Mouse (Mus musculus): ENCODE measurements around the gene Amdhd2.
"Not testable (repeated sequence)": the region's sequence is repeated elsewhere in the genome, so short reads cannot be mapped to it uniquely, and the experiment has no call there.

Gene Amdhd2

GRCm38 (mm10) chr17:24155742-24156141 is 7.8 kb downstream of the Amdhd2 start:
- DNase-seq, result no peak

GRCm38 (mm10) chr17:24154463-24154862 is 9.1 kb downstream of the Amdhd2 start:
- DNase-seq, result peak; percentile 95

- DNase-seq, result peak; percentile 92
Measured at GRCm38 (mm10) chr17:24151890-24152563, 11.5 kb downstream of the Amdhd2 start.

GRCm38 (mm10) chr17:24151382-24151781 is 12.2 kb downstream of the Amdhd2 start:
- DNase-seq, result no peak

GRCm38 (mm10) chr17:24150824-24151223 is 12.7 kb downstream of the Amdhd2 start, which contains the start of gene Pdpk1:
Gene Pdpk1, minus strand, starts transcription at chr17:24150924.
- DNase-seq, result no peak

GRCm38 (mm10) chr17:24149421-24149820 is 14.1 kb downstream of the Amdhd2 start:
- DNase-seq, result no peak

- DNase-seq, result no peak
Measured at GRCm38 (mm10) chr17:24142897-24143296, 20.7 kb downstream of the Amdhd2 start.

GRCm38 (mm10) chr17:24141425-24141920 is 22.1 kb downstream of the Amdhd2 start:
- peak; percentile 97 for DNase-seq

- peak; percentile 61 for DNase-seq
Measured at GRCm38 (mm10) chr17:24140845-24141424, 22.6 kb downstream of the Amdhd2 start.

GRCm38 (mm10) chr17:24139968-24140367 is 23.6 kb downstream of the Amdhd2 start:
- no peak for DNase-seq

GRCm38 (mm10) chr17:24139256-24139655 is 24.3 kb downstream of the Amdhd2 start:
- no peak for DNase-seq

- no peak for DNase-seq
Measured at GRCm38 (mm10) chr17:24137226-24137880, 26.2 kb downstream of the Amdhd2 start.

GRCm38 (mm10) chr17:24134062-24134461 is 29.5 kb downstream of the Amdhd2 start:
- no peak for DNase-seq

GRCm38 (mm10) chr17:24132919-24133318 is 30.6 kb downstream of the Amdhd2 start:
- DNase-seq, result not testable (repeated sequence)

- DNase-seq, result no peak
Measured at GRCm38 (mm10) chr17:24131570-24131969, 32.0 kb downstream of the Amdhd2 start.

GRCm38 (mm10) chr17:24129246-24129645 is 34.3 kb downstream of the Amdhd2 start:
- DNase-seq, result not testable (repeated sequence)

- DNase-seq, result no peak
Measured at GRCm38 (mm10) chr17:24127592-24127991, 36.0 kb downstream of the Amdhd2 start.

- DNase-seq, result no peak
Measured at GRCm38 (mm10) chr17:24126801-24127200, 36.8 kb downstream of the Amdhd2 start.

GRCm38 (mm10) chr17:24119446-24119845 is 44.1 kb downstream of the Amdhd2 start:
- DNase-seq, result no peak

- DNase-seq, result no peak
Measured at GRCm38 (mm10) chr17:24113031-24113430, 50.5 kb downstream of the Amdhd2 start.

- no peak for DNase-seq
Measured at GRCm38 (mm10) chr17:24111256-24111655, 52.3 kb downstream of the Amdhd2 start.

GRCm38 (mm10) chr17:24108896-24109295 is 54.7 kb downstream of the Amdhd2 start:
- DNase-seq, result no peak
